Mouse (Mus musculus): Measurements from ENCODE around the gene Tlr12.
"Not testable (repeated sequence)": the region's sequence is repeated elsewhere in the genome, so short reads cannot be mapped to it uniquely, and the experiment has no call there.

Gene Tlr12

GRCm38 (mm10) chr4:128617363-128618120 is 877 bp downstream of the Tlr12 start:
- no peak for DNase-seq

- no peak for DNase-seq
These were observed 2.7 kb downstream of the Tlr12 start for GRCm38 (mm10) chr4:128615761-128616160.

GRCm38 (mm10) chr4:128613326-128613725 is 5.1 kb downstream of the Tlr12 start:
- DNase-seq: no peak

GRCm38 (mm10) chr4:128611726-128612125 is 6.7 kb downstream of the Tlr12 start:
- not testable (repeated sequence) for DNase-seq

- no peak for DNase-seq
These were observed 7.7 kb downstream of the Tlr12 start for GRCm38 (mm10) chr4:128610706-128611105.

DNA sequence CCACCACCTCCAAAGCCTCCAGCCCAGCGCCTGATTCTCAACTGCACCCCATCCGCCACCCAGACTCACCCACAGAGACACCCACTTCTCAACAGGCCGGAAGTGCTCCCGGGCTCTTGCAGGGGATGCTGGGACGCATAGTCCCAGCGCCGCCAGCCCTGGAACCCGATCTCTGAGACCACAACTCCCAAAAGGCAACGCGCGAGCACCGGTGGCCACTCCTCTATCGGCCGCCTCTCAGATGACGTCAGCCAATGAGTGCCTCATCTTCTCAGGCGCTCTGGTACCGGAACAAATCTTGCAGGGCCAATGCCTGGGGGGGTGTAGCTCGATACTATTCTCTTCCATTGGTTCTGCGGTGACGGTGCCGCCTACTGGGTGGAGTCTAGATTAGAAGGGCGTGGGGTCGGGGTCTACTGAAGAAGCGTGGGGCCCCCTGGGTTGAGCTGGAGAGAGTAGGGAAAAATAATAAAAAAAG is 8.5 kb downstream of the Tlr12 start, which contains the start of gene Zscan20:
Gene Zscan20, minus strand, starts transcription at position 174 of the 478 bp plus-strand sequence.
- peak; percentile 95 for DNase-seq

DNA sequence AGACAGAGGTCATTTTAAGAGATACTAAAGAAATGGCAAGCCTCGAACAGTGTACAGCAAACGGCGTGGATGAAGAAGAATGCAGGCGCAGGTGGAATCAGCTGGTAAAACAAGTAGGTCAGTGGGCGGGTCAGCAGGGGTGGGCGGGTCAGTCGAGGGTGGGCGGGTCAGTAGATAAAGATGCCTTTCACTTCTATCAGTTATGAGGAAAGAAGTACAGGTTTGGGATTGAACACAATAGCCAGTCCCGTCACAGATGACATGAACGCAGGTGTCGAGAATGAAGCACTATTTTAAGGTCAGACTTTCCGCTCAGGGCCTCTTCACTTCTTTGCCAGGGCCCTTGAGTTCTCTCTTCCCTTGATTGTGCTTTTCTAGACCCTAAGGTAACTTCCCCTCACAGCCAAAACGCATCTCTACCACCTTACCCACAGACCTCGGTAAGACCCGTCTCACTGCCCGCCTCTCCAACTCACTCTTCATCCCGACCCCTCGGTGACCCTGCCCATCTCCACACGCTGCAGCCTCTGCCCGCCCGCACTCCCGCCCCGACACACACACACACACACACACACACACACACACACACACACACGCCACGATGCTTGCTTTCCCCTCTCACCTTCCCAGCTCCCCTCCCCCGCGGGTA is 9.0 kb downstream of the Tlr12 start:
- DNase-seq: no peak

DNA sequence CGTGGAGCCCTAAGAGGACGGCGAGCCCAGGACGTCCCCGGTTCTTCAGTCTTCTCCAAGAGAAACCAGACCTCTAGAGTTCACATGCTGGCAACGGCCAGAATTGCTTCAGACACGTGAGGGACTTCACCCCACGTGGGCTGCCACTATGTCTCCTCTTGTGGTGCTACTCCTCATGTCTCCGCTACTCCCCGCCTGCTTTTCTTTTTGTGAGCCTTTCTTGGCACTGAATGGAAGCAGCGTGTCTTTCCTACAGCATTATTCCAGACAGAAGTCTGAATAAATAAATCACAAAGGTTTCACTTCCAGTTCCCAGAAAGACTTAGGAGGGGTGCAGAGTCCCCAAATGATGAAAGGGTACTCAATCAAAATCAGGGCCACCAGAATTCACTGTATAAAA is 10.8 kb downstream of the Tlr12 start:
- no peak for DNase-seq

DNA sequence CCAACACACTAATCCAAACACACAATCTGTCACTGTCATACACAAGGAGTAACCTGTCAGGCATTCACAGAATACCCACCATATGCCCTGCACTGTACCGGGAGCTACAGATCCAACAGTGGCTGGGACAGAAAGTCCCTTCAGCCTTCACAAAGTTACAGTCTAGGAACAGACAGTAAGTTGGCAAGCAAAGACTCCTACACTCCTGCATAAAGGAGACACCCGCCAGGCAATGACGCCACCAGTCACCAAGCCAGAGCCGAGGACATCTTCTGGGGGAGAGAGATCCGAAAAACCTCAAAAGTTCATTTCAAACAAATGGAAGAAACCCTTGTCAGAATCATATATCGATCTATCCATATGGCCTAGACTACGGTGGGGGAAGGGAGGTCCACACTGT is 11.8 kb downstream of the Tlr12 start:
- no peak for DNase-seq

DNA sequence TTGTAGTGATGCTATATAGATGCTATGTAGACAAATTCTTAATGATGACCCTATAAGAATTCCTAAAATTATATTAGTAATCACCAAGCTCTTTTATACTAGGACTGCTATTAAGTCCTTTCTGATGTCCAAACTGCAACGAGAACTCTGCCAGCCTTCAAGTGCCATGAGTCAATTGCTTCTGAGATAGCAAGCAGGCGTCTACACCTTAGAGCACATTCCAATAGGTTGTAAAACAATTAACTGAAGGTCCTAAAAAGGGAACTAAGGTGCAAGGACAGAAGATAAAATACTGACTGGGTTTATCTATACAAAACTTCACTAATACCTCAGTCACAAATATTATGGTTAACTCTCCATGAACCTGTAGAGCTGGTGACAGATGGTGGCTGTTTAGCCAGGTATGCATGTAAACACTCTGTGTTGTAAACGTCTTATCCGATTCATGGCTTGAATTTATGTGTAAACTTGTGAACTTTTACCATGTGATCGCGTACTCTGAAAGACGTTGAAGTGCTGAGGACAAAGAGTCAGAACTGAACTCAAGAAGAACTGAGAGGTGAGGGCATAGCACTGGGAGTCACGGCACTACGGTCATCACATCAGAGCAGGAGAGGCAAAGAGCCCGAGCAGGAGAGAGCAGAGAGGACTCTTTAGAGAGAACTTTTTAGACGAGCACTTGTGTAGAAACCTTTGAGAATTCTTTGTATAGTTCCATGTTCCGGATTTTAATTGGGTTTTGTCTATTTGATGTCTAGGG is 20.4 kb downstream of the Tlr12 start:
- DNase-seq: no peak

DNA sequence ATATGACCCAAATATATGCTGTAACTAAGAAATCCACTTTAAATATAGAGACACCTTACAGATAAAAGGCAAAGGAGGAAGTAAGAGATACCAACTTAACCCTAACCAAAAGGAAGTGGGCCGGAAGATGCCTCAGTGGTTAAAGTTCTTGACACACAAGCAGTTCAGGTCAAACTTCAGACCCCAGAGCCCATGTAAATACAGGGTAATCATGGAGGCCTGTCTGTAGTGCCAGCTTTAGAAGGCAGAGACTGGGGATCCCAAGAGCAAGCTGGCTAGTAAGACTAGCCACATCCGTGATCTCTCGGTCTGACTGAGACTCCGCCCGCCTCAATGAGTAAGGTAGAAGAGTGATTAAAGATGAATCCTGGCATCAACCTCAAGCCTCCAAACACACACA is 24.4 kb downstream of the Tlr12 start:
- no peak for DNase-seq

DNA sequence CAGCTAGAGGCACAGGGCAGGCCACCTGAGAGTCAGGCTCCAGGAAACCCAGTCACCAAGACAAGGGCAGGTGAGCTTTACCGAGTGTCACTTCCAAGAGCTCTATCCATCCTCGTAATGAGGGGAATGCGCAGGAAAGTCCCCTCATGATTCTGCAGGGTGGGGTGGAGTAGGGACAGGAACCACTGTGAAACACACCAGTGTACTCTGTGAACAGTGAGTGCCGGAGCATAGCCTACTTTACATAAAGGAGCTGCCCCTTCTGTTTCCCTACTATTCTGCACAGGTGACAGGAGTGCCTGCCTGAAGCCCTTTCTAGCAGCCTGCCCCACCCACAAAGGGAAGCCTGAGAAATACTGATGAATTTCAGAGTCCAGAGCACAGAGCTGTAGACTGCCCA is 25.1 kb downstream of the Tlr12 start:
- no peak for DNase-seq

DNA sequence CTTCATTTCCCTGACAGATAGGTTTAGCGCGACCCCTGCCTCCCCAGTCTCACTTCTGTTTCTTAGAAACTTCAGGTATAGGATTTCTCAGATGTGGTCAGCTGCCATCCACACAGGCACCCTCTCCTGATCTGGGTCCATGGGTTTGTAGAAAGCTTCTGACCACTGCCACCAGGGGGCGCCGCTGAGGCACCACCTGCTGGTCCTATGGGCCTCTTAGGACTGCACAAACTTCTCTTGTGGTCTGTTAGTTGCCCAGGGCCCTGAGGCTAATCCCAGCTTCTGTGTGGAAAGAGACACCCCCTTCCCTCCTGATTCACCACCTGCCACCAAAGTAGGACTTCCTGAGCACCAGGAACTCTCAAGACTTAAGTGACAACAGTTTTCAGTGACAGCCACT is 39.2 kb downstream of the Tlr12 start:
- no peak for DNase-seq

DNA sequence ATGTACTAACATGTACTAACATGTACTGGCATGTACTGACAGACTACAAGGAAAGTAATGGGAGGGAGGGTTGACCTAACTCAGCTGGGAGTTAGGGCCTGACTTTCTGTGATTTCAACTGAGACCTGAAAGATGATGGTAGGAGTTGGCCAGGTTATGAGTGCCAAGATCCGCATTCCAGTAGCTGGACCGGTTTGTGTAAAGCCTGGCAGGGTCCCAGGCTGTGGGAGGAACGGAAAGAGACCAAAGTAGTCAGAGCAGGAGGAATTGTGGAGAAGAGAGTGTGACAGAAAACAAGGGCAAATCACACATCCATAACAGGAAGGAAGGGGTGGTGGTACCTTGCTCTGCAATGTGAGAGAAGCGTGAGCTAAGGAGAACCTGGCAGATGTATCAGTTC is 42.6 kb downstream of the Tlr12 start:
- no peak for DNase-seq
